Mouse (Mus musculus) frontal cortex, adult 2 months (tissue): ENCODE results near the gene Prom1. TPM values are rescaled to one million over a fixed set of nuclear protein-coding genes. Genes with fewer than 3 reads are reported as not detected.
"Not testable (repeated sequence)": the region's sequence is repeated elsewhere in the genome, so short reads cannot be mapped to it uniquely, and the experiment has no call there.

Experiments used
- DNase-seq, 2 experiments: peaks; one replicate each; pipeline ENCODE4 v3.0.0; 2022; ENCODE audit warnings: low spot score in 1 of 2; ENCODE audit errors: extremely low spot score in 1 of 2
- polyA plus RNA-seq: library from polyadenylated mRNA; depleted of rRNA; stranded (reverse); fragments of >200 nt; gene quantifications from 2 replicates; pipeline ENCODE4 v1.2.3, GENCODE M21; 2012; rRNA removed

Prom1 gene
- 15.2 and 16.7 TPM in 2 replicates for polyA plus RNA-seq

DNA sequence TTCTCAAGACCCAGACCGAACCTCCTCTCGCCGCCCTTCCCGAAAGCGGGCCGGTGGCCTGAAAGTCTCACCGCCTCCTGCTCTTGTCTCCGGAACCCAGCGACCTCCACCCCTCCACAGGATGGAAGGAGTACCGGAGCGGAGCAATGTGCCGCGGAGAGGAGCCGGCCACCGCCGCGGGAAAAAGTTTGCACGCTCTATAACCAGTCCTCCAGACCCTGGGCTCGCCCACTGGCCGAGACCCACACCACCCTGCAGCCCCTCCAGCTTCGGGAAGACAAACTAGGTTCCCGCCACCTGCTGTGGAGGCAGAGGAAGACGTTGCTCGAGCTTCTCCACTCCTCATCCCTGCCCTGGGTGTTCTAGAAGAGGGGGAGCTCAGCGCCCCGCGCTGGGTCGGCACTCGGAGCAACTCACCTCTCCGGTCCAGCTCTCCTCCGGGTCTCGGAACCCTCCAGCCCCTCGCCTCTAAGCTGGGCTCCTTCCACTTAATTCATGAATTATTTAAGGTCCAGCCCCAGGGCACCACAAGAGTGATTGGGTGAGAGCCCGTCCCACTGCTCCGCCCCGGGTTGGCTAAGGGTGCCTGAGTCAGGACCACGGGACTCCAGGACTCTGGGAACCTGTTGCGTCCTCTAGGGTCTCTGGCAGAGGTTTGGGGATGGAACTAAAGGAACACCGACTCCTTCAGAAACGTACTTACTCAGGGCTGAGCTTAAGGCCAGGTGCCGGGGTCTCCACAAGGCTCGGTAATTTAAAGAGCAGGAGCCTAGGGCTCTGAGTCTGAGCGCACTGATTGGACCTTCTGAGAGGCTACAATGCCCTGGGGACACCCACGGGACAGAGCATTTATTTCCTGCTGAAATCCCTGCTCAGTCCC is at the start of gene Prom1:
Gene Prom1, minus strand, starts transcription at position 802 of the 880 bp plus-strand sequence.
- DNase-seq, result peak in 1 of 2 experiments; percentile 4

DNA sequence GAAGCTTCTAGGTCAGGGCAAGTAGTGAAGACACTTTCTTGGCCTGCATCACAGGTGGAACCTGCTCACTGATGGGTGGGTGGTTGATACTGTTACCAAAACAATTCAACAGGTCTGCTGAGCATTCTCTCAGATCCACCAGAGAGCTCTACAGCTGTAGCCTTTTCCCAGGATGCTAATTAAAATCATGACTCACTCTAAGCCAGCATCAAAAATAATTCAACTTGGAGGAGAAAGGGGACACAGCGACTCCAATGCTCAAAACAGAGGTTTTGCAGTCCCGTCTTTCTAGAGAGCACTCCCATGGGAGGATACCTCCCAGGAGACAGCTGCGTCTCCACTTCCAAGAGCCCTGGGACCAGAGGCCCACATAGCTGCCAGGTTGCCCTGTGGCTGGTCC is 45.9 kb upstream of the Prom1 start:
- peak in 1 of 2 experiments; percentile 38 for DNase-seq

DNA sequence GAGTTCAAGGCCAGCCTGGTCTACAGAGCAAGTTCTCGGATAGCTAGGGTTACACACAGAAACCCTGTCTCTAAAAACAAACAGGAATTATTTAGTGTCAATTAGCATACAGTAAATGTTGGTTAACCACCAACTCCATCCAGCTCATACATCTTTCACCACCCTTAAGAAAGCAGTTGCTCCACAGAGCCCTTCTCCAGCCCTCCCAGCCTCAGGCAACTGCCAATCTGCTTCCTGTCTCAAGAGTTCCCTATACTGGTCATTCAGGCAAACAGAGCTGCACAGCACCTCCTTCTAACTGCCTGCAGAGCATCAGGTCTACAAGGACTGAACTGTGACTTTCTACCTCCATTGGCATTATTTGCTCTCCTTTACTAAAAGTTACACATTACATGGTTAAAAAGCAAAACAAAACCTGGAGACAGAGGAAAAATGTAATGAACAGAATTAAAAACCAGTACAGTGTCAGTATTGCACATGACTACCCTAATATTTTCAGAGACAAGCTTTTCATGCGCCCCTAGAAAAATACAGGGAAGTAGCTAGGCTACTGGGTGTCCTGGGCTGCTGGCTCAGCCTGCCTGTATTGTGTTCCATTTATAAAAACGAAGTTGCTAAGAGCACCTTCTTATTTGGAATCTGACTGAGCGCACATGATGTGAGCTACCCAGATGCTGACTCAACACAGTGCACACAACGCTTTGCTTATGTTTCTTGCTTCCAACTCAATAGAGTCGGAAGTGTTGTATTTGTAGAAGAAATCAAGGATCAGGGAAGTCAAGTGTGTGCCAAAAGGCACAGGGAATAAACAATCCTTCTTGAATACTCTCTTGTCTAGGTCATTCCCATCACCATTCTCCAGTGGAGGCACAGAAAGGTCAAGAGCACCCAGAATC is 44.9 kb upstream of the Prom1 start:
- no peak for DNase-seq

DNA sequence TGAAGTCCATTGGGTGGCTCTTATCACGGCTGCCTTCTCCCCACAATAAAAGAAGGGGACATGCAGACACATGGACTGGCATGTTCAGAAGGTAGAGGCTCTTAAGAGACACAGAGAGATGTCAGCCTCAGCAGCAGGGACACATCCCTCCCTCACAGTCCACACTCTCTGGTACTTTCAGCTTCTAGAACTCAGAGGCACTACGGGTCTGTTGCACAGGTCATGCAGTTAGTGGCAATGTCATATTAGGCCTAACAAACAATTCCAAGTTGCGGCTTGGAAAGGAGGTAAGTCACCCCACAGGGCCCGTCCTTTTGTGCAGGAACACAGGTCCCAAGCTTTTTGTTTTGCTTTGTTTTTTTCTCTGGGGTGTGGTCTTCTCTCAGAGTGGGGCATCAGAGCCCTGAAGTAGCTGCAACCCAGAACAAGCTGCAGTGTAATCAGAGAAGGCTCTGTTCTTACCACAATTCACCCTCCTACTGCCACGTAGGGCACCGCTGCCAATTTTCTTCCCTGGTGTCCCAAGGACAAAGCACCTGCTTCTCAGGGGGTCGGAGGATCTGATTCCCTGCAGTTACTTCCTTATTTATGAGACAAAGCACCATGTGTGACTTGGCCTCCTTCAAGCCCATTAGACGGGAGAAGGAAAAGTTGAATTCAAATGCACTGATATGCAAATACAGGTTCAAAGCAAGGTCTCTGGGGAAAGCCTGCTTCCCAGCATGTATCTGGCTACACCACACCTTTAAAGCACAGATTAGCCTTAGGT is 41.8 kb upstream of the Prom1 start:
- DNase-seq, result no peak

DNA sequence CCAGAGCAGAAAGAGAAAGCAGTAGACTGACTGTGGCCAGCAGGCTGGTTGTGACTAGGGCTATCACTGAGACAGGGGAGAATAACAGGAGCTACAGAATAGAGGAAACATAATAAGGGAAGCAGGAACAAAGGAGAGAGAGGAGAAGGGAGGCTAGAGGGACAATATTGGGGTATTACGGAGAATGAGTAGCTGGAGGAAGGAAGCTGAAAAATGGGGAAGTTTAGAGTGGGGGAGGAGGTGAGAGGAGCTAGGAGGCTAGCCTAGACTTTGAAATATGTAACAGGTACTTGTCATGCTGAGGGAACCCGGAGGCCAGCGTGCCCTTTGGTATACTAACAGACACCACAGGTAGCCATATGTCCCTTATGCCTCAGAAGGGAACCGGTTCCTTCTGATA is 25.7 kb upstream of the Prom1 start:
- no peak for DNase-seq

DNA sequence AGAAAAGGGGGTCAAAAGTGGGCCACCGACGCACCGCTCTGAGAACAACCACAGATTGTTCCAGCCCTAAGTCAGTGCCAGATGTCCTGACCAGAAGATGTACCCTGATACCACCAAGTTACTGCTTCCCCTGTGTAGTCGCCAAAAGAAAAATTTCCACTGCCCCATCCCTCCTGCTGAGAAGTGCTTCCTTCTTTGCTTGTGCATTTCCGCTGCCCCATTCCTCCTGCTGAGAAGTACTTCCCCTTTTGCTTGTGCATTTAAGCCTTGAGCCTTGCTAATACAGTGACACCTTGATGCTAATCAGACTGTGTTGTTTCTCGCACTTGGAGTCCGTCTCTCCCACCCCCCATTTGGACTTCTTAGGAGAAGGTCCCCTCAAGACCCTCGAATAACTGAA is 24.7 kb upstream of the Prom1 start:
- DNase-seq, result not testable (repeated sequence)

DNA sequence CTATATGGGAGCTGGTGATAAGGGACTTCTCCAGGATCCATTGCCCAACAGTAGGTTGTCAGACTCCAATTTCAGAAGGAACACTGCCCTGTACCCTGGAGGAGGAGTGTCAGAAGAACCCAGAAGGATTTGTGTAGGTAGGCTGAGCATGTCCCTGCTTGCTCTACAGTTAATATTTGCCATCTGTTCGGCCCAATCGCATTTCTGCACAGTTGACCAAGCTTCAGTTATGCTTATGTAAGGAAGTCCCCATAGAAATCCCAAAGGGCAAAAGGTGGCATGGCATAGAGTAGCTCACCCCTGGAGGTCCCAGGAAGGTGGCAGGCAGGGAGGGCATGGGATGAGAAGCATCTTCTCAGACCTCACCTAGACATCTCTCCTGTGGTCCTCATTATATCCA is 19.6 kb upstream of the Prom1 start:
- DNase-seq, result no peak

DNA sequence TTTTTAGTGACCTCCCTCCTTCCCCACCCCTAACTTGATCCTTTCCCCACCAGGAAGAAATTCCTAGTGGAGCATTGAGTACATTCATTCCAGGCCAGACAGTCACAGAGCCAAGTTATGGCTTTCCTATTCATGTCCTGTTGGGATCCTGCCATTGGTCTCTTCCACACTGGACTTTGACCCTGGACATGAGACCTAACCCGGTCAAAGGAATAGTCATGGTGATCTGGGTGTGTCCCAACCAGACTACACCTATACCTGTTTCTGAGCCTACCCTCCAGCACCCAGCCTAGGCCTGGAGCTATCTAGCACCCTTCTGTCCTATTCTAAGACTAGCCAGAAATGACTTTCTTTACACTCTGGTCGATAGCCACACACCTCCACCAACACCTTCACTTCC is 11.3 kb upstream of the Prom1 start:
- no peak for DNase-seq

DNA sequence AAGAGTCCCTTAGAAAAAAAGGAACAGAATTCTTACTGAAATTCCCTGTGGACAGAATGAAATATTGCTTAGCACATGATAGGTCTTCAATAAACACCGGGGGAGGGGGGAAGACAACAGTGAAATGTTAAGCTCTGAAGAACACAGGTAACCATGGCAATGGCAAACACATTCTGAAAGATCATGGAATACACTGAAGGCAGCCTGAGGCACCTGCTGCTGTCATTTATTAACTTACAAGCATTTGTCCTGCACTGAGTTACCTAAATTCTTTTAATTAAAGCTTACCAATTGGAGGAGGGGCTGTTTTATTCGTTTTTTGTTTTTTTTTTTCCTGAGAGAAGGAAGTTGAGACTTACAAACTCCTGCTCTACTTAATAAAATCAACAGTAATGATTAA is 7.3 kb upstream of the Prom1 start:
- no peak for DNase-seq

DNA sequence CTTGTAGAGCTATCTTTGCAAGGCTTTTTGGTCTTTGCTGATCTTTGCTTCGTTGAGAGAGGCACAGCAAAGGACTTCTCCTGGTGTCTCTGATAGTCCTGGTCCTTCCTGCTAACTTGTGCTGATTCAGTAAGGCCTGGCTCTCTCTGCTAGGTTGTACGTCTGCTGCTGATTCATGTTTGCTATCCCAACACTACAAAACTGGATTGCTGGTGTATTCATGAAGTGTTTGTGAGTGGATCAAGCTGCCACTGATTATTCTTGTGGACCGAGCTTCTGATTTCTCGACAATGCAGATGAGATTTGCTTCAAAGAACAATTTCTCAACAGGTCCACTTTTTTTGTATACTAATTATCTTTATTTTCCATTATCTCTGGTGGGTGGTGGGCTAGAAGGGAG is 6.3 kb upstream of the Prom1 start:
- DNase-seq, result no peak

DNA sequence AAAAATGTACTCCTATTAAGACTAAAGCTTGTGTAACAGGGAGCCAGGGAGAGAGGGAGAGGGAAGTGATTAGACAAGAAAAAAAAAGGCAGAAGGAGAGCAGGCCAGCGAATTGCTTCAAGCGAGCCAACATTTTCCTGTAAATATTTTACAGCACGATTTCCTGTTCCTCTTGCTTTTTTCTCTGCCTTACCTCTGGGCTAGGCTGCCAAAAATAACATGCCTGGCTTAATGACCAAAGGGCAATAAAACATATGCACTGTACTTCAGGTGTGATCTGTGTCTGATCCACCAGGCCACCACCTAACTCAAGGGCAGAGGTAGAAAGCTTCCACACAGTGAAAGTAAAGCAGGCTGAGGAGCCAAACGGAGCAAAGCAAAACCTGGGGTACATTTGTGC is 3.4 kb upstream of the Prom1 start:
- no peak for DNase-seq

DNA sequence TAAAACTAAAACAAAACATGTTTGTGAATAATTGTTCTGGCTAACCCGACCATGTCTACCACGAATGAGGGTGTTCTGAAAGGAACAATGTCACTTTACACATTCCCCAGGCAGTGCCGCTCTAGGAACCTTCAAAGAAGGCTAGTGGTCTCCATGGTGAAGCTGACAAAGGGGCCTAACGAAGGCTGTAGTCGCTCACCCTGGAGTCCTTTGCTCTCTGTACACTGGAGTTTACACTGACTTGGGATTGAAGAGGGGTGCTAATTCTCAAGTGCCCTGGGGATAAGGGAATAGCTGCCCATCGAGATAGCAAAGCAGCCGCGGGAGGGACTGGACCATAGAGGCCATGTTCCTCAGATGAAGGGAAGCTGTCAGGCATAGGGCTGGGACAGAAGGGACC is 2.9 kb upstream of the Prom1 start:
- no peak for DNase-seq

DNA sequence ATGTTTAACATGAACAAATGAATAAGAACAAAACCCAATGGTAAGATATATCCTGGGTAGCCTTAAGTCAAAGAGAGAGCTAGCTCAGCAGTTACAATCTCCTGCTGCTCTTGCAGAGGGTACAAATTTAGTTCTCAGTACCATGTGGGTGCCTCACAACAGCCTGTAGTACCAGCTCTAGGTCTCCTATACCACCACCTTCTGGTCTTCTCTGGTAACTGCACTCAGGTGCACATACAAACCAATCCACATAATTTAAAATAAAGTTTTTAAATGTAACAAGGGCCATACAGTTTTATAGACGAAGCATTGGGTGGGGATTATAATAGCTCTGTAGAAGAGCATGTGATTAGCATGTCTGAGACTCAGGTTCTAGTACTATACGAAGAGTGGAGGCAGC is 2.3 kb upstream of the Prom1 start:
- no peak for DNase-seq

DNA sequence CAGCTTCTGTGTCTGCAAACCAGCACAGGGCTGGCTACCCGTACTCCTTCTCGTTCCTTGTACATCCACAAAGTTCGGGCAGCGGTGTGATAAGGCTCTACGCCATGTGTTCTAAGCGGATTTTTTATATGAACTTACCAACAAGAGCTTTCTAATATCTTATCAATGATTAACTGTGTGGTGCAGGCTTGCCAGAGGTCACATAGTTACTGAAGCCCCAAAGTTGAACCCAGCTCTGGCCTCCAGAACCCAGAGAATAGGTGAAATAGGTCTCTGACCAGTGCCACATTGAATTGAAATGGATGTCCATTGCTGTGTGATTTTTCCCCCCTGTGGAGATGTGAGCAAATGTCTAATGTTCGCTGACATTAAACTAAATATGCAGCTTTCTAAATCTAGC is 1.3 kb upstream of the Prom1 start:
- DNase-seq, result no peak

DNA sequence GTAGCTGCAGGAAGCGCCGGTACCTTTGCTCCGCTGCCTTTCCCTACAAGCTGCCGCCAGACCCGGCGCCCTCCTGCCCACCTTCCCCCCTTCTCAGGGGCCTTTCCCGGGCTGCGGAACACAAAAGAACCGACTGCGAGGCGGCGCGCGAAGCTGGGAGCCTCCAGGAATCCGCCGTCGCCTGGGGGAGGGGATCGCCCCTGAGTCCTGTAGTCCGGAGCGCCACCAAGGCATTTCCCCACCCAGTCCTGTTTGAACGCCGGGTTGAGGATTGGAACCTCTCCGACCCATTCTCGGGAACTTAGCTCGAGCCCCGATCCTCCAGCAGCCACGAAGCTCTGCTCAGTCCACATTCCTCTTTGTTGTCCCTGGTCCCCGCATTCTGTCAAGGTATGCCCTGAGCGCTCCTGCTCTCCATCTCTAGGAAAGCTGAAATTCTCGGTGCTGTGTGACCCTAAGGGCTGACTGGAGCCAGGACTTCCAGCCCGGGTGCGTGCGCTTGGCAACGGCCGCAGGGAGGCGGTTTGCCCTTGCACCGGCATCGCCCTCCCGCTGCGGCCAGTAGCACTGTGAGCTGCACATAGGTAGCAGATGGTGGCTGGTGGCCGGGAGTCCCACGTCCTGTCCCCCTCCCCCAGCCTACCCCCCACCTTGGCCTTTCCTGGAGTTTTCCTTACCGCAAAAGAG is 1.1 kb downstream of the Prom1 start:
- DNase-seq, result peak in 1 of 2 experiments; percentile 19

DNA sequence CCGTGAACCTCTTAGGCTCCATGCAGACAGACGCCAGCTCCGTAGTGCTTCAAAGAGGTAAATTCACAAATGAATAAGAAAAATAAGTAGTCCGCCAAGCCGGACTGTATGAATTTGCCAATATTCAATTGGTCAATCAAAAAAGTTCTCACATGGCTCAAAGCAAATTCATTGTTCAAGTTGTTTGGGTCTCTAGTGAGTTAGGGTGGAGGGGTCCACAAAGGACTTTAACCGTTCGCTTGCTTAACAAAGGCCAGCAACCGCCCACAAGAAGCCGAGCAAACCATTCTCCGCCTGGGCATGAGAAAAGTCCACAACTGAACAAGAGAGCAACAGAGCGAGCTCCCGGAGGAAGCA is 1.7 kb downstream of the Prom1 start:
- DNase-seq, result no peak

DNA sequence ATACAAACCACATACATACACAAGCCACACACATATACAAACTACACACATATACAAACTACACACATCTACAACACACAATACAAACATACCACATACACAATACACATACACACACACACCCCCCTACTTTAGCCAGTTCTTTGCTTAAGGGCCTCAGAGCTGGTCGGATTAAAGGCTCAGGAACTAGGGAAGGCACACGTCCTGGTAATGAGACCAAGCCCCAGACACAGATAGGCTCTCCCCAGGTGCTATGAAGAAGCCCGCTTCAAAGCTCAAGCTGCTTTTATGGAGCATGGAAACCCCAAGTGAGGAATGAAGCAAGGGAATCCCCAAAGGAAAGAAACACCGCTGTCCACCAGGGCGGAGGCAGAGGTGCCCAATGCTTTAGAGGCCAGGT is 4.8 kb downstream of the Prom1 start:
- DNase-seq, result no peak

DNA sequence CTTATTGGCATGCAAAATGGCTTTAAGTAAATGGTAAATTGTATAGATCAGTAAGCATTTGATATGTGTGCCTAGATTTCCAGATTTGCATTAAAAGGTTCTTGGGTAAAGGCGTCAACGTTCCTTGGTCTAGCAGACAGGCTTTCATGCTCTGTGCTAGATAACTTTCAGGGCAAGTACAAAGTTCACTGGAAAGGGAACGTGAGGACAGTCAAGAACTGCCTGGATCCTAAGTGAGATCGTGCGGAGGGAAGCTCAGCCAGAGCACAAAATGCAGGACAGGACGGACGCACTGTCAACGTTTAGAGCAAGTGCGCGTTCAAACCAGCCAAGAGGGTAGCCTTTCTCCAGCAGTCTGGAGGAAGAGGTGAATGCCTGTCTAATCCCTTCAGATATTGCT is 5.7 kb downstream of the Prom1 start:
- DNase-seq, result no peak

DNA sequence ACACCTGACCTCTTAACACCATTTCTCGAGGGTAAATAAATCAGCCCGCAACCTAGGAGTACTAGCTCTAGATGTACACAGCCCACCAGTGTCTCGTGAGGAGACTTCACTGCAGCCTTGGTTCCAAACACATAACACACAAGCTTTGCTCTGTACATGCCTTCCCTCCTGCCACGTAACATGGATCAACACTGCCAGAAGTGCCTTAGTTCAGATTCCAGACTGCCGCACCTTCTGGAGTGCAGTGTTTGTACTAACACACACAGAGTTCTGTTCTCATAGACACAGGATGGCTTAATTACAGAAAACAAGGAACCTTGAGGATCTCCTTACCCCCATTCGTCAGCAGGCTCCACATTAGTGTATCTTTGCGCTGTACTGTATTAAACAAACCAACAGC is 6.1 kb downstream of the Prom1 start:
- DNase-seq, result no peak

DNA sequence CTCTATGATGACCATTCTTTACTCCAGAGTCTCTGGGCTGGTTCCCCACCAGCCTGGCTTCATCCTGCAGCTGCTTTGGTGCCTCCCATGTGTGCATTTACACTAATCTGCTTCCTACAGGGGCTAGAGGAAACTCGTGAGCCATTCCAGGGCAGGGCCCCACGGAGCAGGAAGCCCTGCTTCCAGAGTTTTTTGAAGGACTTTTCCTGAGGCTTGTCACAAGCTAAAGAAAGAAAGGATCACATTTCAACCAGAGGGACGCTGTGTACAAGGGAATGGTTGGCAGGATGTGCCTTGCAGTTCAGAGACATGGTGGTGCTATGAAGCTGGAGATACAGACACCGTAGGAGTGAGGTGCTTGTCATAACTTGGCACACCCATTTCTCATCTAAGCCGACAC is 14.8 kb downstream of the Prom1 start:
- DNase-seq, result no peak
